Mouse (Mus musculus): ENCODE measurements around the gene Grap.
A peak's percentile ranks its signal among the peaks of the same experiment; 100 is the strongest.

Grap gene

DNA sequence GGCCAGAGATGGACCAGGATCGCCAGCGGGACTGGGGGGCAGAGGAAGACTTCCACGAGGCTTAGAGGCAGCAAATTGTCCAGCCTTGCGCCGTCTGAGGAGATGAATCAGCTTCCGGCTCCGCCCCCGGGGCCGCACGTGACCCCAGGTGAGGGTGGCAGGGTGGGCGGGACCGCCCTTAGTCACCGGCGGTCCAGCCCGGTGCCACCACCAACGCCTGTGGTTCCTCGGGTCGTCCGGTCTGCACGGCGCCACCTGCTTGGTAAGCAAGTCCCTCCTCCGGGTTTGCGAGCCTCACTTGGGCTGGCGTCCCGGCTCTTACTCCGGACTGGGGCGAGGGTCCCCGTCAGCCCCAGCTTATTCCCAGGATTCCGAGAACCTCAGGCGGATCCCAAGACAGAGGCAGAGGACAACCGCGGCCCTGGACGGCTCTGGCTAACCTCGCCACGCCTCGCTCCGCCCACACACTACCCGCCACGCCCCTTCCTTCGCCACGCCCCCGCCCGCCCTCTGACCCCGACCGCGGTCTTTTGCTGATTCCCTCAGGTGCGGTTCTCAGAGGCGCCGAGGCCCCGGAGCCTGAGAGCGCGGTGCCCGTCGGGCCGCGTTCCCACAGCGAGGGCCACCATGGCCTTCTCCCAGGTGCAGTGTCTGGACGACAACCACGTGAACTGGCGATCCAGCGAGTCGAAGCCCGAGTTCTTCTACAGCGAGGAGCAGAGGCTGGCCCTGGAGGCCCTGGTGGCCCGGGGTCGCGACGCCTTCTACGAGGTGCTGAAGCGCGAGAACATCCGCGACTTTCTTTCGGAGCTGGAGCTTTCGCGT lies 31.1 kb downstream of the Grap start, which contains the start of gene Fam83g:
Gene Fam83g (plus strand): TSS at position 185 of the 825 bp plus-strand sequence.
- DNase-seq (ENCODE audit: low read depth, low spot score) = peak; percentile 63

DNA sequence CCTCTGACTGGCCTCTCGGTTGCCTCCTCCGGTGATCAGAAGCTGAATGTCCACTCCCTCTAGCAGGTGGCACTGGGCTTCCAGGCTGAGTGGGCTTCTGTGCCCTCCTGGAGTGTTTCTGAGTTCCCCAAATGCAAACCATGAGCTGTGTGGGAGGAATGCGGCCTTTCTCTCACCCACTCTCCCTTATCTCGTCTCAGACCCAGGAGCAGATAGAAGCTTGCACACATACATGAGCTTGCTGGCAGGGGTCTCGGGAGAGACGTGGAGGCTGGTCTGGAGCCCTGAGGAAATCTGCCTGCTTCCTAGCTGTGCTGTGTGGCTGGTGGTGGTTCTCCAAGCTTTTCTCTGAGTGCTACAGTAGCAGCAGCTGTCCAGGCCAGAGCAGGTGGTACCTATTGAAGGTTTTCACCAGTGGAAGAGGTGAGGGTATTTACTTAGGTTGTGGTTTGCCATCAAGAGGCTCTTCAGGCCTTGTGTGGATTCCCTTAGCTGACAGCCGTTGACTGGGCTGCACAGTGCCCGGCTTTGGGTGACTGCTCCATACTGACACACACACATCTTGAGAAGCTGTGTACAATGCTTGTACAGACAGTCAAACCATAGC lies 32.2 kb downstream of the Grap start:
- DNase-seq (ENCODE audit: low read depth, low spot score) = no peak

DNA sequence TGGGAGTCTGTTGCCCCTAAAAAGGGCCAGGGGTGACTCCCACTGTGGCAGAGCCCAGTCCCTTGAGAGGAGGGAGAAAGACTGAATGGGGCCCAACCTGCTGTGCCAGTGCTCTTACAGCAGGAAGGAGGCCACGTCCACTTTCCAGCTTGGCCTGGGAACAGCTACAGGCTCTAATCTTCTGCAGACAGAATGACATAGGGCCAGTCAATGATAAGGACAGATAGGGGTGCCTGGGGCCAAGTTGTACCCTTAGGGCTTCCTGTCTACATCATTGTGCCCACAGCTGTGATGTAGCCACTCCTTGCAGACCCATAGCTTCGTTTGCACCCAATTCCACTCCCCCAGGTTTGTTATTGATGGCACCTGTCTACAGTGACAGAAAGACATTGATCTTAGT lies 33.1 kb downstream of the Grap start:
- DNase-seq (ENCODE audit: low read depth, low spot score) = no peak

GRCm38 (mm10) chr11:61686906-61687453 lies 33.9 kb downstream of the Grap start:
- DNase-seq (ENCODE audit: low read depth, low spot score) = no peak

GRCm38 (mm10) chr11:61687595-61687994 lies 34.5 kb downstream of the Grap start:
- DNase-seq (ENCODE audit: low read depth, low spot score) = no peak

GRCm38 (mm10) chr11:61692996-61693395 lies 39.9 kb downstream of the Grap start:
- DNase-seq (ENCODE audit: low read depth, low spot score) = no peak

GRCm38 (mm10) chr11:61698852-61699251 lies 45.8 kb downstream of the Grap start:
- no peak for DNase-seq (ENCODE audit: low read depth, low spot score)

- no peak for DNase-seq (ENCODE audit: low read depth, low spot score)
These were observed 46.4 kb downstream of the Grap start for GRCm38 (mm10) chr11:61699460-61699859.

DNA sequence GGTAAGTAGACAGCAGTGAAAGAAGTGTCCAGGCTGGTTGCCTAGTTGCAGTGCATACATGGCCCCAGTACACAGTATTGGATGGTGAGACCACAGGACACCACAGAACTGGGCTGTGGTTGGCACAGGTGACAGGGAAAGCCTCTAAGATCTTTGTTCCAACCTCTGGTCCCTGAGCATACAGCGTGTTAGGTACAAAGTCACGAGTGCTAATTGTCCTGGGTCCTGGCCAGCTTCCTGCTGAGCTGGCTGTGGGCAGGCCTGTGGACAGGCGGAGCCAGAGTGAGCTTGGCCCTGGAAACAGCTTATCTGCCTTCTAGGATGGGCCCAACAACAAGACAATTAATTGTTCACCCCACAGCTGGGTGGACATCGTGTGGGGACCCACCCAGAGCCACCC lies 46.9 kb downstream of the Grap start:
- DNase-seq (ENCODE audit: low read depth, low spot score) = no peak

GRCm38 (mm10) chr11:61701696-61702095 lies 48.6 kb downstream of the Grap start:
- peak; percentile 15 for DNase-seq (ENCODE audit: low read depth, low spot score)

DNA sequence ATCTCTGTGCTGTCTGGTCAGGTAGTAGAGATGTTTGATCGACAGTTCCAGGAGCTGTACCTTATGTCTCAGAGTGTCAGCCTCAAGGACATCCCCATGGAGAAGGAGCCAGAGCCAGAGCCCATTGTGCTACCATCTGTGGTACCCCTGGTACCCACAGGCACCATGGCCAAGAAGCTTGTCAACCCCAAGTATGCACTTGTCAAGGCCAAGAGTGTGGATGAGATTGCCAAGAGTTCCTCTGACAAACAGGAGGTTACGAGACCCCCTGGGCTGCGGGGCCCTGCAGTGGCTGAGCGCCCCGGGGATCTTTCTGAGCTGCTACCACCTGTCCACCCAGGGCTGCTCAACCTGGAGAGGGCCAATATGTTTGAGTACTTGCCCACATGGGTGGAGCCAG lies 49.4 kb downstream of the Grap start:
- no peak for DNase-seq (ENCODE audit: low read depth, low spot score)

GRCm38 (mm10) chr11:61705581-61705980 lies 52.5 kb downstream of the Grap start:
- no peak for DNase-seq (ENCODE audit: low read depth, low spot score)

GRCm38 (mm10) chr11:61706232-61706631 lies 53.2 kb downstream of the Grap start:
- no peak for DNase-seq (ENCODE audit: low read depth, low spot score)

DNA sequence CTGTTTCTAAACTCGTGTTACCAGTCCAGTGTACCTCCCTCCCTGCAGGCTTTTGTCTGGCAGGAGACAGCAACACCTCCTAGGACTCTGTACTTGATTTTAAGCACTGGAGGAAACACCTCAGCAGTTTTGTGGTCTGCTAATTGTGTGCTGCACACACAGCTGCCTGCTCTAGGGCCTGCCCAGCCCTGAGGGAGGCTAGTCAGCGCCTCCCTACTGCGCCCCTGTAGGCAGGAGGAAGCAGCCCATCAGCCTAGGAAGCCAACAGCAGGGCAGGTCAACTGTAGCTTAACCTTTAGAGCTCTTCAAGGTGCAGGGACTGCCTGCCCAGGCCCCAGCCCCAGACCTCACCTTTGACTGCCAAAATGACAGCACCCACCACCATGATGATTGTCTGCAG lies 55.9 kb downstream of the Grap start:
- no peak for DNase-seq (ENCODE audit: low read depth, low spot score)

- no peak for DNase-seq (ENCODE audit: low read depth, low spot score)
These were observed 60.2 kb downstream of the Grap start for GRCm38 (mm10) chr11:61713157-61713855.

- peak; percentile 87 for DNase-seq (ENCODE audit: low read depth, low spot score)
These were observed 61.5 kb downstream of the Grap start for GRCm38 (mm10) chr11:61714346-61715117.

DNA sequence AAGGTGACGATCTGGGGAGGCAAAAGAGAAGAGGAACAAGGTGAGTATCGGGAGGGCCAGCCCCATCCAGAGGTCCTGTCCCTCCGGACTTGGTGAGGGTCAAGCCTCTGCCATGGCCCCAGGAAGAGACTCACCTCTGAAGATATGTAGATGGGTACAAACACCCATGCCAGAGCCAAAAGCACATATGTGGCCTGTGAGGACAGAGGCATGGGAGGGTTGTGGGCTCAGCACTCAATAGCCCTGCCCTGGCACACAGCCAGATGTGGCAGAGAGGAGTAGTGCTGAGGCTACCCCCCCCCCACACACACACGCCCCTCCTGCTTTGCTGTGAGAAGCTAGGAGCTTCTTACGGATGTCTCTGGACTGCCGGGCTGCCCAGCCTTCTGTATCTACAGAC lies 62.1 kb downstream of the Grap start:
- DNase-seq (ENCODE audit: low read depth, low spot score) = no peak

DNA sequence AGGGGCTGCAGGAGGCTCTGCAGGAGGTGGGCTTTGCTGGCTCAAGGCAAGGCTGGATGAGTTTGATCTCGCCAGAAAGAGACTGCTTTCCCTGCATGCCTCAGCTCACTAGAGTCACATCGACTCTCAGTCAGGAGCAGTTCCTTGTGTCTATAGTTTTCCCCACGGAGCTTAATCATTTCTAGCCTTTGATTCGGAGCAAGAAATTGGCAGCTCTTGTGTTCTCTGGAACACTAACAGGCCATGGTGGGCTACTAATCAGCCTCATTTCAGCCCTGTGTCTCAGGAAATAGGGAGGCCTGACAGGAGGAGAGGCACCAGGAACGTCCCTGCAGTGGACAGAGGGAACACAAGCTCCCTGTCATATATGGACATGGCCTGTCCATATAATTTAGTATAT lies 64.9 kb downstream of the Grap start:
- no peak for DNase-seq (ENCODE audit: low read depth, low spot score)

DNA sequence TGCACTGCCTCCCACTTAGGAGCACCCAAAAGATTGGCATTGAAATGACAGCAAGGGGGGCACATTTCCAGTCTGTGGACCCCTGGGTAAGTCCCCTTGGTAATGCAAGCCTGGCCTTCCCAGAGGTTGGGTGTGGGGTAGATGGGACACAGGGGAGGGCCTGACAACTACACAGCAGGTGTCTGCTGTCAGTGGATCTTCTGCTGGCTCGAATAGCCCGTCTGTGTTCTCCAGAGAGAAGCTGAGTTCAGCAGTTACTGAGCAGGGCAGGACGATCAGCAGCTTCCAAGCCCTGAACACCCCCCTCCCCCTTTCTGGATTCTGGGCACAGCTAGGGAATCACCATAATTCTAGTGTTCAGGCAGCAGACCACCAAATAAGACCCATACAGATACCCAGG lies 66.3 kb downstream of the Grap start:
- no peak for DNase-seq (ENCODE audit: low read depth, low spot score)

DNA sequence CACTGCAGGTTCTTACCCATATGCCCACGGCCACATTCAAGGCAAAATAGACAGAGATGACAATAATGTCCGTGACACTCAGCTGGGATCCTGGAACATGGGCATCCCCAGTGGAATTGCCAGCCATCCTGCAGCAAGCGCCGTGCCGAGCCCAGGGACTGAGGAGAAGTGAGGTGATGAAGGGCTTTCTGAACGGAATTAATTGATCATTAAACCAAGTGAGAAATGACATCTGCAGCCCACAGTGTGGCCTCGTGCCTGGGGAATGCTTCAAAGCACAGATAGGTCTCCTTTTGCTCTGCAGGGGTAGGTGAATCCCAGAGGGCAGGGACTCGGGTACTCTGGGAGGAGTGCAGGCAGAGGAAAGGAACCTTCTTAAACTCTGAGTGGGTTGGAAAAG lies 66.8 kb downstream of the Grap start:
- no peak for DNase-seq (ENCODE audit: low read depth, low spot score)

DNA sequence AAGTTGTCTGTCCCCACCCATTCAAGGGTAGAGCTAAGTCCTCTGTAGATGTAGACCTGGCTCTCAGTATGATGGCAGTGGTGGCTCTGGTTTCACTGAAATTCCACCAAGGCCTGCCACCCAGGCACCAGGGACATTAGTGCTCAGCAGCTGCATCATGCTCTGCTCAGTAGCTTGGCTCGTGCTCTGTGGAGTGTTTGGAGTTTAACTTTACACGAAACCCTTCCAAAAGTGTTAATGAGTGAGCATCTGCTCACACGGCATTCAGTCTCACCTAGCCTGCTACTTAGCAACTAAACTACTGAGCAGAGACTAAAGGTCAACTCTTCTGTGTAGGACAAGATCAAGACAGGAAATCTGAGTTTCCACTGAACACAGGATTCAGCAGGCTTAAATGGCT lies 67.6 kb downstream of the Grap start, which contains the start of gene Slc5a10:
Gene Slc5a10 (minus strand): TSS at position 191 of the 400 bp plus-strand sequence.
- DNase-seq (ENCODE audit: low read depth, low spot score) = no peak
